Mouse (Mus musculus): Measurements from ENCODE around the gene Sorcs2. TPM values are rescaled to one million over a fixed set of nuclear protein-coding genes. Genes with fewer than 3 reads are reported as not detected.

Sorcs2 gene
- total RNA-seq, 2 experiments from 2014 or later: 49.2 to 54.8 TPM

DNA sequence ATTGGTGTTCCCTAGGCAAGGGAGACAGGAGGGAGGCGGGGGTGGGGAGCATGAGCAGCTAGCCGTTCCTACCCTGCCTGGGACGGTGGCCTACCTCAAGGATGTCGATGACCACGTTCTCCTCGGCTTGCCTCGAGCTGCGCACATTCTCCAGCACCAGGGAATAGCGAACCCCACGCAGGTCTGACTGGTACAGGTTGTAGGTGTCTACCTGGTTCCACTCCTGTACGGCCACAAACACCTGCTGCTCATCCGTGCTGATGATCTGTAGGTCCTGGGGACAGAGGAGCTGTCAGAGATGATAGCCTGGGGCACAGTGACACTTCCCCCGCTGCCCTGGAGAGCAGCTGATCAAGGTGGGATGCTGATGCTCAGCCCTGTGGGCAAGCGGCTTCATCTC, 342.1 kb downstream of the Sorcs2 start:
- no peak overlapping the region for H3K4me3 ChIP-seq
- TF ChIP-seq CTCF (conservative IDR thresholded peaks at IDR 0.05): no peak
- no peak overlapping the region for H3K27ac ChIP-seq
- DNase-seq (ENCODE audit: low spot score in 2 of 2): no peak

GRCm38 (mm10) chr5:36054498-36054897, 343.4 kb downstream of the Sorcs2 start:
- no peak for DNase-seq (ENCODE audit: low spot score in 2 of 2)
- peak; percentile 60 for TF ChIP-seq CTCF (conservative IDR thresholded peaks at IDR 0.05)

DNA sequence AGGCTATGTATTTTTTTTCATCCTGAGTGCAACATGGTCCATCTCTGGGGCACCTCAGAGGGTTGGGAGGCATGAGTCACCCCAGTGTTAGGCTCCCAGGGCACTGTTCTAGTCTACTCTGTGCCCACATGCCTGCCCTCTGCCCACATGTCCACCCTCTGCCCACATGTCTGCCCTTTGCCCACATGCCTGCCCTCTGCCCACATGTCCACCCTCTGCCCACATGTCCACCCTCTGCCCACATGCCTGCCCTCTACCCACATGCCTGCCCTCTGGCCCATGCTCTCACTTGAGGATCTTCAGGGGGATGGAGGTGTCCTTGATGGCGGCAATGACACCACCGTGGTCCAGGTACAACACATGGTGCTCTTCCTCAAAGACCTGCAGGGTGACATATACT, 354.8 kb downstream of the Sorcs2 start:
- Histone ChIP-seq H3K27ac (no peak overlapping the region), H3K4me3 (no peak overlapping the region)
- TF ChIP-seq CTCF (conservative IDR thresholded peaks at IDR 0.05): no peak
- DNase-seq (ENCODE audit: low spot score in 2 of 2): no peak

More at GRCm38 (mm10) chr5:36054498-36054897, 343.4 kb downstream of the Sorcs2 start:
- no peak overlapping the region for H3K4me3 ChIP-seq
- H3K27ac ChIP-seq: no peak overlapping the region

- Histone ChIP-seq H3K27ac (no peak overlapping the region), H3K4me3 (no peak overlapping the region)
- TF ChIP-seq CTCF (conservative IDR thresholded peaks at IDR 0.05): no peak
- no peak for DNase-seq (ENCODE audit: low spot score in 2 of 2)
Measured at GRCm38 (mm10) chr5:36041756-36042155, 356.2 kb downstream of the Sorcs2 start.

- no peak for TF ChIP-seq CTCF (conservative IDR thresholded peaks at IDR 0.05)
- Histone ChIP-seq H3K4me3 (no peak overlapping the region), H3K27ac (no peak overlapping the region)
- no peak for DNase-seq (ENCODE audit: low spot score in 2 of 2)
Measured at GRCm38 (mm10) chr5:36041236-36041562, 356.7 kb downstream of the Sorcs2 start.

- no peak for TF ChIP-seq CTCF (conservative IDR thresholded peaks at IDR 0.05)
- no peak overlapping the region for H3K4me3 ChIP-seq
- H3K27ac ChIP-seq: no peak overlapping the region
- peak in 1 of 2 experiments; percentile 38 for DNase-seq (ENCODE audit: low spot score in 2 of 2)
Measured at GRCm38 (mm10) chr5:36040398-36041235, 357.3 kb downstream of the Sorcs2 start.

- DNase-seq (ENCODE audit: low spot score in 2 of 2): no peak
- TF ChIP-seq CTCF (conservative IDR thresholded peaks at IDR 0.05): no peak
- H3K27ac ChIP-seq: no peak overlapping the region
- no peak overlapping the region for H3K4me3 ChIP-seq
Measured at GRCm38 (mm10) chr5:36039596-36039995, 358.3 kb downstream of the Sorcs2 start.

DNA sequence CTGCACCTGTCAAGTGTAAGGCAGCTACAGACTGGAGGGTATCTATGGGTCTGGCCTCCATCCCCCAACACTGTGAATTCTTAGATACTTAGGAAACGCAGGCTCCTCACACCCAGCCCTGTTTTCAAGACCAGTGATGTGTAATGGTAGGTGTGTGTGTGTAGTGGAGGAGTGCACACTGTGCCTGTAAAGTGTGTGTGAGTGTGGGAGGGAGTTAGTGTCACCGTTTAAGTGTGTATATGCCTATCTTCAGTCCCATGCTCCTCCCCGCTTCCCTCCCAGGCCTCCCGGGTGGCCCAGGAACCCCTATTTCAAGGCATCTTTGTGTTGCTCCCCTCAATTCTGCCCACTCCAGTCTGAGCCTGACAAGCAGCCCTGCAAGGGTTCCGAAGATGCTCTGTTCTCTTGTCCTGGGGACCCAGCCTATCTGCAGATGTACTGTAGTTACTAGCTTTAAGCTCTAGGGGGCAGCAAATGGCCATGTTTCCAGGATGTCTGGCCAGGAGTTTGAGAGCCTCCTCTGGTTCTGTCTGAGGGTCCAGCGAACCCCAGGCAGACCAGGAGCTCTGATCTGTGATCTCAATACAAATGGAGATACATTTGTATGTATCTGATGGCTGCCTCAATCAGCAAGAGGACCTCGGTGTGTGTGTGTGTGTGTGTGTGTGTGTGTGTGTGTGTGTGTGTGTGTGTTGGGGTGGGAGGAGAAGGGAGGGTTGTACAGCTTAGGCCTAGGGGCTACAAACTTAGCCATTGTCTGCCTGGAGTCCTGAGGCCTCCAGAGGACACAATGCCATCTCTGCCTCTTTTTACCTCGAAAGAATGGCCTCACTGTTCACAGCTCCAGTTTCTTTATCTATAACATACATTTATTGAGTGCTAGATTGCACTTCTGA, 364.2 kb downstream of the Sorcs2 start:
- peak; percentile 29 to 57 for DNase-seq (ENCODE audit: low spot score in 2 of 2)
- no peak overlapping the region for H3K4me3 ChIP-seq

DNA sequence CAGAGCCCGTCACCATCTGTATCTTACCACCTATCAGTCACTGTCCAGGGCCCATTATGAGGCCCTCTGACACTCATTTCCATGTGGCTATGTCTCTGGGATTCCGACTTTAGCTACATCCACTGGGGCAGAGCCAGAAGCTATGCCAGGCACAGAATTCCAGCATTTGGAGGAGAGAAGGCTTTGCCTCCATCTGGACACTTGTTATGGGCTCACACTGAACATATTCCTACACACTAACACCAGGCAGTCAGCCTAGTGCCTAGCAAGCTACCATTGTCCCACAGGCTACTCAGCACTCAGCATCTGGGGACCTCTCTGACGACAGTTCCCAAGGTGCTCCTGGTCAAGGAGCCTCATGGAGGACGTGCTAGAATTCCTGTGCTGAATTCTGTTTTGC, 372.9 kb downstream of the Sorcs2 start:
- DNase-seq (ENCODE audit: low spot score in 2 of 2): no peak
- Histone ChIP-seq H3K4me3 (no peak overlapping the region), H3K27ac (0 out of 2 replicates have a peak overlapping the region, but pooled peaks have one; percentile 32)
- TF ChIP-seq CTCF (conservative IDR thresholded peaks at IDR 0.05): no peak

More for the DNA sequence above, 364.2 kb downstream of the Sorcs2 start:
- TF ChIP-seq CTCF (conservative IDR thresholded peaks at IDR 0.05): peak; percentile 87
- no peak overlapping the region for H3K27ac ChIP-seq

- no peak for TF ChIP-seq CTCF (conservative IDR thresholded peaks at IDR 0.05)
- H3K4me3 ChIP-seq: no peak overlapping the region
- peak in 1 of 2 experiments; percentile 22 for DNase-seq (ENCODE audit: low spot score in 2 of 2)
- no peak overlapping the region for H3K27ac ChIP-seq
Measured at GRCm38 (mm10) chr5:36024003-36024685, 373.8 kb downstream of the Sorcs2 start.

DNA sequence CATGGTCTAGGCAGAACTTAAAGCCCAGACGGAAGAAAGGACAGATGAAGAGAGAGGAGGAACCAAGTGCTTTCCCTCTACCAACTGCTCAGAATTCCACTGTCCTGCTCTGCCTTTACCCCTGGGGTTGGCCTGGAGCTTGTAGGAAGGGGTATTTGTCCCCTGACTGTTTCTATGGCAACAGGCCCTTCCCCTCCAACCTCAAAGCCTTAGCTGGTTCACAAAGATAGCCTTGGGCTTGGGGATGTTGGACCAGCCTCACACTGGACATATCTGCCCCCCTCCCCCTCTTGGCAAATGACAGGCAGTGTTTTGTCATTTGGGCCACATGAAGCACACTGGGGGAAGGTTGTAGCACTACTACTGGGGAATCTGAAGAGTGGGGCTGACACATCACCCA, 375.6 kb downstream of the Sorcs2 start:
- DNase-seq (ENCODE audit: low spot score in 2 of 2): no peak
- no peak for TF ChIP-seq CTCF (conservative IDR thresholded peaks at IDR 0.05)
- H3K27ac ChIP-seq: no peak overlapping the region
- H3K4me3 ChIP-seq: no peak overlapping the region

- no peak for TF ChIP-seq CTCF (conservative IDR thresholded peaks at IDR 0.05)
- Histone ChIP-seq H3K27ac (no peak overlapping the region), H3K4me3 (no peak overlapping the region)
- no peak for DNase-seq (ENCODE audit: low spot score in 2 of 2)
Measured at GRCm38 (mm10) chr5:36021091-36021490, 376.8 kb downstream of the Sorcs2 start.

GRCm38 (mm10) chr5:36018366-36018765, 379.6 kb downstream of the Sorcs2 start:
- peak; percentile 67 for TF ChIP-seq CTCF (conservative IDR thresholded peaks at IDR 0.05)
- no peak for DNase-seq (ENCODE audit: low spot score in 2 of 2)
- no peak overlapping the region for H3K4me3 ChIP-seq
- H3K27ac ChIP-seq: no peak overlapping the region
